Mouse (Mus musculus): Measurements from ENCODE around the gene Isg20. TPM values are rescaled to one million over a fixed set of nuclear protein-coding genes. Genes with fewer than 3 reads are reported as not detected.
A peak's percentile ranks its signal among the peaks of the same experiment; 100 is the strongest.

Isg20 gene
- total RNA-seq, 2 experiments from 2014 or later: 3.1 to 6.4 TPM

DNA sequence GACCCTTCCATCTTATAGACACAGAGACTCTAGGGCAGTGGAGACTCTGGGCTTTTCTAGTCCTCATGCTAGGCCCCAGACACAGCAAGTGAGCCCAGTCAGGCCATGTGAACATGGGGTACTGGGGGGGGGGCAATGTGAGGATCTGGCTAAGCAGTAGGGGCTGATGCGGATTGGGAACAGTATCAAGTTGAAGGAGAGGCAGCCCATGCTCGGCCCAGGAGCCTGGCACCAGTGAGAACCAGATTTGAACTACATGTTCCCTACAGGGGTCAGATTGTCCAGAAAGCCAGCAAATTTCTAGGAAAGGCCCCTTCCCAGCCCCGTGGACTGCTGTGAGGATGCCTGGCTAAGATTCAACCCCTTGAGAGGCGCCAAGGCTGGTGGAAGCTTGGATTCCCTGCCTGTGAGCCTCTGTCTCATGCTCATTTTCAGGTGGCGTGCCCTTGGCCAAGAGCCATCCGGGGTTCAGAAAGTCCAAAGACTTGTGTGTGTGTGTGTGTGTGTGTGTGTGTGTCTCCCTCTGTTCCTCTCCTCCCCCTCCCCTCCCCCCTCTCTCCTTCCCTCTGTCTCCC lies 45.4 kb downstream of the Isg20 start:
- DNase-seq: no peak

DNA sequence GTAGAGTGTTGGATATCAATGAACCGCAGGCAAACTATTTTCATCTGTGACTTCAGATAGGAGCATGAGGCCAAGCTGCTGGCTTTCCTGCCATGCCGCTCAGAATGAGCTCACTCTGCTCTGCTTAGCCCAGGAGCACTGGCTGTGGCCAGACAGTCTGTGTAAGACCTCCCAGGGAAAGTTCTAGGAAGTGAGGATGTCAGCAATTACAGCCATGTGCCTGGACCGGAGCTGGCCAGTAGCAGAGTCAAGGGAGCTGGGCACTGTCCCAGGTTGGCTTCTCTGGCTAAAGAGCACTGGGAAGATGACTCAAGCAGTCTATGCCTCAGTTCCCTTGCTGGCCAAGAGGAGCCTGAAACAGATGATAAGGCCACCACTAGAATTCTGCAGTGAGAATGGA lies 50.7 kb downstream of the Isg20 start:
- DNase-seq: peak; percentile 7

Small RNAs within 50 kb of the gene (microRNA-seq; reads per million reads assigned to microRNA genes)
- gene Mir7-2: 0.61 to 0.69 reads per million in 2 experiments

Other genes starting within 250 kb of the Isg20 start
- 1 to 10 TPM; 4.0 to 5.1 TPM for gene Ntrk3, start 175.4 kb upstream of the Isg20 start, total RNA-seq (2021)
- 10 to 100 TPM; 45.5 to 54.2 TPM for gene Mrps11, start 130.3 kb upstream of the Isg20 start, total RNA-seq (2021)
- gene Mrpl46, start 129.9 kb upstream of the Isg20 start, total RNA-seq (2021): 10 to 100 TPM; 43.4 to 45.1 TPM
- 1 to 10 TPM; 6.1 to 8.6 TPM for gene Det1, start 66.2 kb upstream of the Isg20 start, total RNA-seq (2021)
- gene Aen, start 17.6 kb upstream of the Isg20 start, total RNA-seq (2021): 10 to 100 TPM; 33.4 to 33.7 TPM
- 1 to 10 TPM; 4.1 to 4.2 TPM for gene Acan, start 140.1 kb downstream of the Isg20 start, total RNA-seq (2021)
- 1 to 10 TPM in 1 of 2 experiments, under 1 TPM in 1; 0.92 to 1.3 TPM for gene Hapln3, start 217.6 kb downstream of the Isg20 start, total RNA-seq (2021)
- gene Mfge8, start 235.6 kb downstream of the Isg20 start, total RNA-seq (2021): 100 to 1,000 TPM; 177 to 178 TPM